Mouse (Mus musculus): ENCODE measurements around the gene Cox19.

The Cox19 gene

GRCm38 (mm10) chr5:139291811-139292560 is 59.2 kb downstream of the Cox19 start:
- DNase-seq: no peak

GRCm38 (mm10) chr5:139290467-139291259 is 60.6 kb downstream of the Cox19 start:
- DNase-seq: no peak

DNA sequence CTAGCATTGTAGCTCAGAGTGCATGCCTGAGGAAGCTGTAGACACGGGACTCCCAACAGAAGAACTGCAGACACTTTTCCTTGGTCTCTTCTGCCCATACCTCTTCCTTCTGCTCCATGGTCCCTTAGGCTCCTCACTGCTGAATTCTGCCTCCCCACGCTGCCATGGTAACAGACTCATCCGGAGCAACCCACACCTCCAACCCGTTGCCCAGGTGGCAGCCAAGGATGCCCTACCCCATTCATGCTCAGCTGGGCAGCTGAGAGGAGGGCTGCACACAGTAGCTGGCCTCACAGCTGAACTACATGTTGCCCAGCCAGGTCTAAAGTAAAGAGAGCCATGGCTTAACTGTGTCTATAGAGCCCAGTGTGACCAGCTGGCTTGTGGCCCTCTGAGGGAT is 62.6 kb downstream of the Cox19 start:
- DNase-seq: no peak

- DNase-seq: no peak
These were observed 63.4 kb downstream of the Cox19 start for GRCm38 (mm10) chr5:139287787-139288186.

DNA sequence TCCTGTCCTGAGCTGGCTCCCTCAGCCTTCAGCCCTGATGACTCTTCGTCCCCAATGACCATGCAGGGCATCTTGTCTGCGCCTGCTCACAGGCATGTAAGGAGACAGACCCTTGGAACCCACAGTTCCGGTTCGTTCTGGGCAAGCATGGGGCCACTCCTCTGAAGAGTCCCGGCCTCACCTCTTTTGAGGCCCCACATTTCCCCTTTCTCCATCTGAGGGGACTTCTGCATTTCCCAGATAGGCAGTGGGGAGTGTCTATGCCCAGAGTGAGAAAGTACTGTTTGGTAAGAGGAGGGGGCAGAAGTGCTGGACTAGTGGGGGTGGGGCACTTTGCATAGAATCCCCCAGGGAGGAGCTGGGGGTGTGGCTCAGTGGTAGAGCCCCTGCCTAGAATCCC is 64.1 kb downstream of the Cox19 start:
- DNase-seq: no peak

Measured in cerebellum, adult 18-20 months (tissue).